Mouse (Mus musculus) monocyte, adult 5-6 weeks (primary cell): ENCODE data around the gene Krt84. TPM values are rescaled to one million over a fixed set of nuclear protein-coding genes. Genes with fewer than 3 reads are reported as not detected.
"Not testable (repeated sequence)": the region's sequence is repeated elsewhere in the genome, so short reads cannot be mapped to it uniquely, and the experiment has no call there.

ENCODE experiments used
- ATAC-seq: fragments of 153-309, 156-312 bp; replicated peaks from 2 replicates; pipeline ENCODE4 v1.8.0; 2017; ENCODE audit warnings: mild to moderate bottlenecking; ENCODE audit not compliant: low TSS enrichment, insufficient number of reproducible peaks, severe bottlenecking, poor library complexity, low FRiP score
- total RNA-seq: library from RNA; stranded (forward); fragments of 200-1000, 200-491, 200-594 nt; gene quantifications from 3 replicates; pipeline ENCODE4 v1.2.3, GENCODE M21; 2017

Gene Krt84
- not detected in 3 replicates for total RNA-seq

GRCm38 (mm10) chr15:101532720-101533119 lies at the start of gene Krt84:
TSS of gene Krt84 (minus strand) at chr15:101532820.
- ATAC-seq, result no peak

- no peak for ATAC-seq
These were observed 49.1 kb upstream of the Krt84 start for GRCm38 (mm10) chr15:101581701-101582100.

GRCm38 (mm10) chr15:101575506-101575905 lies 42.9 kb upstream of the Krt84 start:
- ATAC-seq, result no peak

GRCm38 (mm10) chr15:101573796-101574345 lies 41.3 kb upstream of the Krt84 start, which contains the start of gene Krt75:
TSS of gene Krt75 (minus strand) at chr15:101573904.
- no peak for ATAC-seq

- no peak for ATAC-seq
These were observed 35.2 kb upstream of the Krt84 start for GRCm38 (mm10) chr15:101567780-101568179.

- no peak for ATAC-seq
These were observed 30.2 kb upstream of the Krt84 start, which contains the start of gene Krt90 for GRCm38 (mm10) chr15:101562850-101563249. TSS of gene Krt90 (minus strand) at chr15:101562950.

GRCm38 (mm10) chr15:101558034-101558646 lies 25.5 kb upstream of the Krt84 start:
- no peak for ATAC-seq

GRCm38 (mm10) chr15:101553169-101553568 lies 20.5 kb upstream of the Krt84 start:
- no peak for ATAC-seq

- no peak for ATAC-seq
These were observed 19.6 kb upstream of the Krt84 start for GRCm38 (mm10) chr15:101552188-101552587.

- no peak for ATAC-seq
These were observed 17.9 kb upstream of the Krt84 start, which contains the start of gene Krt82 for GRCm38 (mm10) chr15:101550567-101550966. TSS of gene Krt82 (minus strand) at chr15:101550667.

- ATAC-seq, result no peak
These were observed 11.9 kb upstream of the Krt84 start for GRCm38 (mm10) chr15:101544478-101544877.

- no peak for ATAC-seq
These were observed 9.9 kb upstream of the Krt84 start for GRCm38 (mm10) chr15:101542543-101542942.

- ATAC-seq, result no peak
These were observed 5.9 kb upstream of the Krt84 start for GRCm38 (mm10) chr15:101538580-101538900.

- ATAC-seq, result no peak
These were observed 5.4 kb upstream of the Krt84 start for GRCm38 (mm10) chr15:101537864-101538579.

GRCm38 (mm10) chr15:101536054-101536850 lies 3.6 kb upstream of the Krt84 start:
- ATAC-seq, result no peak

GRCm38 (mm10) chr15:101522556-101523232 lies 9.9 kb downstream of the Krt84 start:
- no peak for ATAC-seq

- 0 out of 2 replicates have a peak, but pooled peaks have one; percentile 53 for ATAC-seq
These were observed 12.8 kb downstream of the Krt84 start for GRCm38 (mm10) chr15:101519792-101520191.

GRCm38 (mm10) chr15:101517161-101517560 lies 15.5 kb downstream of the Krt84 start, which contains the start of gene Gm49425:
TSS of gene Gm49425 (minus strand) at chr15:101517261.
- ATAC-seq, result not testable (repeated sequence)
